Mouse (Mus musculus): ENCODE measurements around the gene Olfr420.

The Olfr420 gene

DNA sequence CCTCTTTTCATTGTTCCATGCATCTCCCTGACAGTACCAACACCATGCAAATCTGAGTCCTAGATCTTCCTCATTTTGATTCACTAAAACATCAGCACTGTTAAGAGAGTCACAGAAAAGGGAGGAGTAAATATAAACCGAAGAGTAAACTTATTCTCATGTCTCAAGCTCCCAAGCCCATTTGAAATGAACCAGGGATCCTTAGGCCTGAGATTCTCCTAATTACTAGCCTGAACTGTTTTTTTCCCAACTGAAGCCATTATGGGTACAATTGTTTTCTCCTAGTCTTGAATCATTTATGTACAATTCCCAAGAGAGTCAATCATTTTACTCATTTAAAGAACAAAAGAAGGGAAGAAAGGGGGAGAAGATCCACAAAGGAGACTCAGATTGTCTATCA lies at the start of gene Olfr420:
Gene Olfr420, plus strand, starts transcription at position 301 of the 400 bp plus-strand sequence.
- DNase-seq (ENCODE audit: low read depth, low spot score): no peak

DNA sequence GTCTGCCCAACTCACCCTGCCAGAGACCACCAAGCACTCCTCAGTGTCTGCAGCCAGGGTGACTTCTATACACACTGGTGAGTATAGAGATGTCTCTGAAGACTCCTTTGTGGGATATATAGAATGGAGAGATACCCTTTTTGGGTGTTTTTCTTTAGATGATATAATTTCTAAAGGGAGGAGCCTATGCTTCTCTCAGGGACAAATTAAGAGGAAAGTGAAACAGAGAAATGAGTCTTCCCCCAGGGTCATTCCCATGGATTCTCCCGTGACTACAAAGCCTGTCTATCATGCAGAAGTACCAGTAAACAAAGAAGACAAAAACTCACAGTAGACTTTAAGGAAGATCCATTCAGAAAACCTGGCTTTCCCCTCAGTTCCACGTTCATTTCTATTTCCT lies 34.4 kb upstream of the Olfr420 start, which contains the start of gene Olfr231:
Gene Olfr231, minus strand, starts transcription at position 101 of the 400 bp plus-strand sequence.
- no peak for DNase-seq (ENCODE audit: low read depth, low spot score)

DNA sequence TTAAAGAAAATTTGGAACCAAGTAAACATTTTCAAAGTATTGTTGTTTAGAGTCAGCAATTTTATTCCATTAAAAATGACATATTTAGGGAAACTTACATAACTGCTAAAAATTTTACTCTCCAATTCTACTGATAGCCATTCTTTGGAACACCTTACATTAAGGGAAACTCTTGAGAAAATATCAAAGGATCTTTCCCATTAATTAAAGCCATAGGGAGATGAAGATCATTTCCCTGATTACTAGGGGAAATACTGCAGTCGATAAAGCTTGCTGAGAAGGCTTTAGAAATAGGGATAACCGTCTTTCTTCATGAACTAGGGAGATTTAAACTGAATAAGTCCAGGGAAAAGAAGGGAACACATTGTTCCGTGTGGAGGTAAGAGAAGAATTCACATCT lies 24.2 kb upstream of the Olfr420 start, which contains the start of gene Olfr424:
Gene Olfr424, plus strand, starts transcription at position 301 of the 400 bp plus-strand sequence.
- DNase-seq (ENCODE audit: low read depth, low spot score): no peak

DNA sequence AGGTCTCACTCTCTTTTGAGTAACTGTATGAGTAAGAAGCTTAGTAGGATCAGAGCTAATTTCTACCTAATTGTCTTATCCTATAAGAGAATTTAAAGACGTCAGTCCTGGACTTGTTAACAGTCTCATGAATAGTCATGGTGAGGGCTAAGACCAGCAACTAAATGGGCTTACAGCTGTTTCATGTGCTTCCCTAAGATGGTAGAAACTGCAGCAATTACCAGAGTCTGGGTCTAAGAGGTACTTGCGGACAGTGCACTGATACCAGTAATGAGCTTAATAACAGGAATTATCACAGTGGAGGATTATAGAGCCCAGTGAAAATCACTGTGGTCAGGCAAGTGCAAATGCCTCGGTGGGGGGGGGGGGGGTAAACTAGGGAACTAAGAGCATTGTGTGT lies 23.4 kb upstream of the Olfr420 start:
- no peak for DNase-seq (ENCODE audit: low read depth, low spot score)

DNA sequence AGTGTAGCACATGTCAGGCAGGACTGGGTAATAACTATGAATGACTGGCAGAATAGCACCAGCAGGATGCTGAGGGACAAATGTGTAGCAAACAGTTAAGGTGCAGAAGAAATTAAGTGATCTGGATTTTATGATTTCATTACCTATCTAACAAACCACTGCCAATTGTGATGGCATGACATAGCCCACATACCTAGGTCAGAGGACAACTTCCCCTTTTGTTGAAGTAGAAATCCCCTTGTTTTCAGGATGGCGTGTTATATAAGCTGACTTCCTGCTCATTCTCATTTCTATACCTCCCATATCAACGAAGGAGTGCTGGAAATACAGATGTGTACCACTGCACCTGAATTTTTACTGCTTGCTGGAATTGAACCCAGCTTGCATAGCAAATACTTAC lies 14.0 kb upstream of the Olfr420 start:
- no peak for DNase-seq (ENCODE audit: low read depth, low spot score)

GRCm38 (mm10) chr1:174146696-174147095 lies 8.7 kb upstream of the Olfr420 start:
- no peak for DNase-seq (ENCODE audit: low read depth, low spot score)

GRCm38 (mm10) chr1:174149289-174149688 lies 6.1 kb upstream of the Olfr420 start:
- DNase-seq (ENCODE audit: low read depth, low spot score): no peak

DNA sequence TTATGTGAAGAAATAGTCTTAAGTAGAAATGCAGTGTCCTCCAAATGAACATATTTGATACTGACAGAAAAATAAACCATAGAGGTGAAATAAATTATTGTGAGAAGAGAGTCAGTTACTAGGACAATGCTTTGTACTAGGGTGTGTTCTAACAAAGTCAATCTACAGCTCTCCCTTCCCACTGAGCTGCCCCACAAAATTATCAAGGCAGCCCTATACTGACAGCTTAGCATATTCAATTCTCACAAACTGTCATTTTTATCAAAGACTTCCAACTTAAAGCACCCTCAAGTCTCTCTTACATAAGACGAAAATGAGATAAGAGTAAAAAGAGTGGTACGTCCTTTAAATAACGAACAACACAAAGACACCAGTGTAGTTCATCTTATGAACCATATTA lies 2.2 kb downstream of the Olfr420 start:
- no peak for DNase-seq (ENCODE audit: low read depth, low spot score)

DNA sequence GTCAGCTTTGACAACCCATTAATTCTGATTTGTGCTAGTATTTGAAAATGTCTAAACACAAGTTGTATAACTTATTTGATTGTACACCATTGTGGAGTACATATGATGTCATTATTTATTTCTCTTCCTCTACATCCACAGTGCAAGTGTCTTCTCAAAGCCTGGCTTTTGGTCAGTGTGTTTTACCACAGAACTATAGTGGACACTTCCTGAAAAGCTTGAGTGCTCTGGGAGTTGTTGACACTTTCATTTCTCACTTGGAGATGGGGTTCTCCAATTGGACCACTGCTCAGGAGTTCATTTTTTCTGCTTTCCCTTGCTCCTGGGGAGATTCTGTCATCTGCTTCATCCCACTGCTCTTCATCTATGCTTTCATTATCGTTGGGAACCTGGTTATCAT lies 3.1 kb downstream of the Olfr420 start:
- DNase-seq (ENCODE audit: low read depth, low spot score): no peak

DNA sequence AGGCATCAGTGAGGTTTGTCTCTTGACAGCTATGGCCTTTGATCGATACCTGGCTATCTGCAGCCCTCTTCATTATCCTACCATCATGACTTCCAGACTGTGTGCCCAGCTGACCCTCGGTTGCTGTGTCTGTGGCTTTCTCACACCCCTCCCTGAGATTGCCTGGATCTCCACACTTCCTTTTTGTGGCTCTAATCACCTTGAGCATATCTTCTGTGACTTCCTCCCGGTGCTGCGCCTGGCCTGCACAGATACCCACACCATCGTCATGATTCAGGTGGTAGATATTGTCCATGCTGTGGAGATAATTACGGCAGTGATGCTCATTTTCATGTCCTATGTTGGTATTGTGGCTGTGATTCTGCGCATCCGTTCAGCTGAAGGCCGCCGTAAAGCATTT lies 3.7 kb downstream of the Olfr420 start:
- no peak for DNase-seq (ENCODE audit: low read depth, low spot score)

- DNase-seq (ENCODE audit: low read depth, low spot score): no peak
These were observed 13.6 kb downstream of the Olfr420 start for GRCm38 (mm10) chr1:174169024-174169423.

GRCm38 (mm10) chr1:174170706-174171501 lies 15.5 kb downstream of the Olfr420 start:
- no peak for DNase-seq (ENCODE audit: low read depth, low spot score)

- DNase-seq (ENCODE audit: low read depth, low spot score): no peak
These were observed 16.1 kb downstream of the Olfr420 start for GRCm38 (mm10) chr1:174171537-174171936.

DNA sequence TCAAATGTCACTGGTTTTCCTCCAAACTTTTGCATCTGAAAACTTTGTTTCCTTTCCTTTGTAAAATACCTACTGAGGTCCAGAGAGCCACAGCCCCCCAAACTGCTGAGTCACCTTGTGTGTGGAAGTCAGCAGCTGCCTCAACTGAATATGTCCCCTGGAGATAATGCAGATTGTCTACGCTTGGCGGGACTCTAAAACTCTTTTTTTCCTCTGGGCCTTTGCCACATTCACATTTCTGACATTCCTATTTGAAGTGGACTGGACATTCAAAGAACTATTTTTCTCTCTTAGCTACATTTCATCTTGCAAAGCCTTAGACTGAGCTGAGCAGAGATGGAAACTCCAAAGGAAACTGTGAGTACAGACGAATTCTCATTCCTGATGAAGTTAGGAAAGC lies 17.2 kb downstream of the Olfr420 start, which contains the start of gene Spta1:
Gene Spta1, plus strand, starts transcription at position 172 of the 400 bp plus-strand sequence.
- no peak for DNase-seq (ENCODE audit: low read depth, low spot score)

DNA sequence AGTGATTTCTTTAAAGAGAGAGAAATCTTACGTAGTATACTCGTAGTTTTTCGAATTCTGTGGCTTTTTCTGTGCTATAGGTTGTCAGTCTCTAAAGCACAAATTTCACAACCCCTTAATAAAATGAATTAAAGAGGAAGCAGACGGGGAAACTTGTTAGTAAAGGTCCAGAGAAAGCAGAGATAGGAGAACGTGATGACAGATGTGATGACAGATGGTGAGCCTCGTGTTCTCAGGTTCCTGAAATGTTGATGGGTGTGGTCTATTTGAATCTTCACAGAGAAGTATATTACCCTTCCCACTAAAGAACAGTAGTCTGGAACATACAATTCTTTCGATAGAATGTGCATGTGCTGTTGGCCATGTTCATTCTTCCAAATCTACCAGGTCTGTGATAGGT lies 49.3 kb downstream of the Olfr420 start:
- DNase-seq (ENCODE audit: low read depth, low spot score): no peak

Data from forelimb bud, embryonic 11.5 days (tissue).